Mouse (Mus musculus) cerebellum, adult 2 months (tissue): ENCODE measurements around the gene Nup153.

Experiments
- CTCF ChIP-seq: fragments of 200-500 bp; IDR thresholded peaks from 2 replicates; pipeline ENCODE4 v1.5.1; 2011; ENCODE audit warnings: low read depth, mild to moderate bottlenecking, control low read depth, low read length, moderate library complexity, borderline replicate concordance; ENCODE audit not compliant: insufficient read depth
- POLR2A ChIP-seq: fragments of 200-500 bp; IDR thresholded peaks from 2 replicates; pipeline ENCODE4 v1.6.1; 2011; ENCODE audit warnings: low read length, control low read depth, borderline replicate concordance; ENCODE audit not compliant: insufficient read depth

- TF ChIP-seq CTCF: peak; percentile 35; the same call in 1 of the 2 replicates
- TF ChIP-seq POLR2A: no peak
Observed at GRCm38 (mm10) chr13:46703138-46703537, 24.6 kb downstream of the Nup153 start.
